Mouse (Mus musculus): ENCODE data around the gene Prf1. TPM values are rescaled to one million over a fixed set of nuclear protein-coding genes. Genes with fewer than 3 reads are reported as not detected.

Prf1 gene
- total RNA-seq, 2 experiments from 2014 or later, result not detected

- intact Hi-C loops (cut with DNase I), result no loop called here
Observed at GRCm38 (mm10) chr10:61285271-61285670, 12.4 kb upstream of the Prf1 start.

GRCm38 (mm10) chr10:61286246-61286645, 11.4 kb upstream of the Prf1 start:
- intact Hi-C loops (cut with DNase I), result no loop called here
- no peak for DNase-seq (ENCODE audit: low spot score in 2 of 2)

More at GRCm38 (mm10) chr10:61285271-61285670, 12.4 kb upstream of the Prf1 start:
- DNase-seq (ENCODE audit: low spot score in 2 of 2), result no peak

GRCm38 (mm10) chr10:61290016-61290415, 7.6 kb upstream of the Prf1 start:
- no peak for DNase-seq (ENCODE audit: low spot score in 2 of 2)
- intact Hi-C loops (cut with DNase I), result no loop called here

GRCm38 (mm10) chr10:61290479-61290878, 7.2 kb upstream of the Prf1 start:
- intact Hi-C loops (cut with DNase I), result no loop called here
- no peak for DNase-seq (ENCODE audit: low spot score in 2 of 2)

GRCm38 (mm10) chr10:61294242-61294641, 3.4 kb upstream of the Prf1 start:
- intact Hi-C loops (cut with DNase I), result no loop called here

GRCm38 (mm10) chr10:61296713-61297445, 754 bp upstream of the Prf1 start:
- DNase-seq (ENCODE audit: low spot score in 2 of 2), result no peak
- intact Hi-C loops (cut with DNase I), result no loop called here

More at GRCm38 (mm10) chr10:61294242-61294641, 3.4 kb upstream of the Prf1 start:
- peak; percentile 29 to 71 for DNase-seq (ENCODE audit: low spot score in 2 of 2)

GRCm38 (mm10) chr10:61300996-61301395, 3.4 kb downstream of the Prf1 start:
- intact Hi-C loops (cut with DNase I), result no loop called here

GRCm38 (mm10) chr10:61304046-61304445, 6.4 kb downstream of the Prf1 start:
- intact Hi-C loops (cut with DNase I), result no loop called here
- DNase-seq (ENCODE audit: low spot score in 2 of 2), result no peak

More at GRCm38 (mm10) chr10:61300996-61301395, 3.4 kb downstream of the Prf1 start:
- DNase-seq (ENCODE audit: low spot score in 2 of 2), result no peak

- DNase-seq (ENCODE audit: low spot score in 2 of 2), result no peak
- intact Hi-C loops (cut with DNase I), result no loop called here
Observed at GRCm38 (mm10) chr10:61305928-61306590, 8.4 kb downstream of the Prf1 start.

GRCm38 (mm10) chr10:61308706-61309320, 11.2 kb downstream of the Prf1 start:
- intact Hi-C loops (cut with DNase I), result no loop called here
- DNase-seq (ENCODE audit: low spot score in 2 of 2), result no peak

- no peak for DNase-seq (ENCODE audit: low spot score in 2 of 2)
- intact Hi-C loops (cut with DNase I), result no loop called here
Observed at GRCm38 (mm10) chr10:61312159-61312558, 14.5 kb downstream of the Prf1 start.

- no peak for DNase-seq (ENCODE audit: low spot score in 2 of 2)
- intact Hi-C loops (cut with DNase I), result no loop called here
Observed at GRCm38 (mm10) chr10:61312754-61313153, 15.1 kb downstream of the Prf1 start.

- no peak for DNase-seq (ENCODE audit: low spot score in 2 of 2)
- intact Hi-C loops (cut with DNase I), result no loop called here
Observed at GRCm38 (mm10) chr10:61313750-61314149, 16.1 kb downstream of the Prf1 start.

- intact Hi-C loops (cut with DNase I), result no loop called here
- DNase-seq (ENCODE audit: low spot score in 2 of 2), result no peak
Observed at GRCm38 (mm10) chr10:61315324-61315880, 17.8 kb downstream of the Prf1 start.

GRCm38 (mm10) chr10:61318527-61318926, 20.9 kb downstream of the Prf1 start:
- intact Hi-C loops (cut with DNase I), result no loop called here
- no peak for DNase-seq (ENCODE audit: low spot score in 2 of 2)

- DNase-seq (ENCODE audit: low spot score in 2 of 2), result no peak
- intact Hi-C loops (cut with DNase I), result no loop called here
Observed at GRCm38 (mm10) chr10:61324717-61325116, 27.1 kb downstream of the Prf1 start.

- DNase-seq (ENCODE audit: low spot score in 2 of 2), result no peak
- intact Hi-C loops (cut with DNase I), result no loop called here
Observed at GRCm38 (mm10) chr10:61325782-61326328, 28.2 kb downstream of the Prf1 start.

GRCm38 (mm10) chr10:61327545-61327944, 29.9 kb downstream of the Prf1 start:
- intact Hi-C loops (cut with DNase I), result no loop called here
- no peak for DNase-seq (ENCODE audit: low spot score in 2 of 2)

- DNase-seq (ENCODE audit: low spot score in 2 of 2), result no peak
- intact Hi-C loops (cut with DNase I), result no loop called here
Observed at GRCm38 (mm10) chr10:61328927-61329326, 31.3 kb downstream of the Prf1 start.

GRCm38 (mm10) chr10:61331046-61331445, 33.4 kb downstream of the Prf1 start:
- DNase-seq (ENCODE audit: low spot score in 2 of 2), result peak; percentile 72 to 92
- intact Hi-C loops (cut with DNase I), result loop anchor here (1.0 kb wide), 1 partner anchor 85 kb away; no protein-coding TSS in a partner anchor
